Mouse (Mus musculus): Measurements from ENCODE around the gene Zfyve19.

DNA sequence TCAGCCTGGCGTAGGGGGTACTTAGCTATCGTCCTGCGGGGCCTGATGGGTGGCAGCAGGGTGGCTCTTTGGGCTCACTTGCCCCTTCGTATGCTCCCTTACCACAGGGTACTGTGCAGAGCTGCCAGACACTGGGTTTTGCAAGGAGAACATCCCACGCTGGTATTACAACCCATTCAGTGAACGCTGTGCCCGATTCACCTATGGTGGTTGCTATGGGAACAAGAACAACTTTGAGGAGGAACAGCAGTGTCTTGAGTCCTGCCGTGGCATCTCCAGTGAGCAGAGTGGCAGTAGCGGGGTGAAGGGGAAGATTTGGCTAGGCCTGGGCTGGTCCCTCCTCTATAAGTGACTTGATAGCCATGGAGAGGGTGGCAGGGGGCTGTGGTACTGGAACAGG is 39.5 kb downstream of the Zfyve19 start:
- no peak for TF ChIP-seq CTCF (IDR thresholded peaks at IDR 0.05; ENCODE audit: extremely low read depth, insufficient read depth, insufficient read length, insufficient replicate concordance)
- TF ChIP-seq POLR2A (IDR thresholded peaks at IDR 0.05; ENCODE audit: low read depth, low read length) = no peak

Data from spleen, adult 2 months (tissue).